Mouse (Mus musculus): ENCODE measurements at regions not wholly inside any gene's neighbourhood (a gene's known extent, or its start where the extent isn't known, plus 50 kb on each side); places are given as distances from the start of the nearest gene placed in this dataset.

DNA sequence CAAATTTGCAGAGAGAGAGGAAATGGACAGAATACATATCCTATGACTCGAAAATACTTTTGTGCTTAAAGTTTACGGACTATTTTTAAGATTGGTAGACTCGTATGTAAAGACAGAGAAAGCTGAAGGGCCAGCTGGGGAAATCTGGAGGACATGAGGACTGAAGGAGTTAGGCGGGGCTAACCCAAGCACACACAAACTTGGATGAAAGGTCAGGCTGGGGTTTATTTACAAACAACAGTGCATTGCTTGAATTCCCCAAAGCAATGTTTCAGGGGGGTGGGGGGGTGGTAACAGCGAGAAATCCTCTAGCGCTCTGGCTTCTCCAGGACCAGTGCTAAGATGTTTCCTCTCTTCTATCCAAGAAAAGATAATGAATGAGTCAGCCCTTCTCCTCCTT lies 68.3 kb downstream of the Ptger2 start:
- no peak for DNase-seq

DNA sequence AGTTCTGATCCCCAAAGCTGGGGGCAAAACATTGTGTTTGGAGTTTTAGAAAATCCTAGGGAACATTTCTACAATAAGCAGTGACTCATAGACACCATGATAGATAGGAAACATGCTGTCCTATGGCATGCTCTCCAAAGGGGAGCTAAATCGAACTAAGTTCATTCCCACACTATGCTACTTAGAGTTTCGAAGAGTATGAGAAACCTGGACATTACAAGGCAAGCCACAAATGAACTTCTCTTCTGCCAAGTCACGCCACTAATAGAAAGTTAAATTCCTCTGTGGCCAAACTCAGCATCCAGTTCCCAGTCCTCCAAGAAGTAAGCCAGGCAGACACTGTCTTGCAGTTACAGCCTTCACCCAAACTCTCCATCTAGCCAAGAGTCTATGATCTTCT lies 73.7 kb downstream of the Ptger2 start:
- DNase-seq = no peak

DNA sequence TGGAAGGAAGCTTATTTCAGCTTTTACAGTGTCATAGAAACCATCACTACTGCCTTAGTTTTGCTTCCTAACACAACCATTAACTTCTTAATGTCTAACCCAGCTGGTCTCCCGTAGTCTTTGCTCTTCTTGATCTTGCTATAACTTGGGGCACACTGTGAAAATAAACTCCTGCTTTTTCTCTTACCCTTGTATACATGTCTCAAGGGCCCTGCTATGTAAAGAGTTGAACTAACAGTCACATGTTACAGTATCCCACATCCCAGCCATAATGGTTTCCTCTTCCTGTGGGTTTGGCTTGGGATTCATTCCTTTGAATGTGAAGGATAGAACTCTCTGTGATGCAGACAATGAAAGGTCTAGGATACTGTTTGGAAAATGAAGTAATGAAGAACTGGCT lies 76.5 kb downstream of the Ptger2 start:
- DNase-seq = no peak

DNA sequence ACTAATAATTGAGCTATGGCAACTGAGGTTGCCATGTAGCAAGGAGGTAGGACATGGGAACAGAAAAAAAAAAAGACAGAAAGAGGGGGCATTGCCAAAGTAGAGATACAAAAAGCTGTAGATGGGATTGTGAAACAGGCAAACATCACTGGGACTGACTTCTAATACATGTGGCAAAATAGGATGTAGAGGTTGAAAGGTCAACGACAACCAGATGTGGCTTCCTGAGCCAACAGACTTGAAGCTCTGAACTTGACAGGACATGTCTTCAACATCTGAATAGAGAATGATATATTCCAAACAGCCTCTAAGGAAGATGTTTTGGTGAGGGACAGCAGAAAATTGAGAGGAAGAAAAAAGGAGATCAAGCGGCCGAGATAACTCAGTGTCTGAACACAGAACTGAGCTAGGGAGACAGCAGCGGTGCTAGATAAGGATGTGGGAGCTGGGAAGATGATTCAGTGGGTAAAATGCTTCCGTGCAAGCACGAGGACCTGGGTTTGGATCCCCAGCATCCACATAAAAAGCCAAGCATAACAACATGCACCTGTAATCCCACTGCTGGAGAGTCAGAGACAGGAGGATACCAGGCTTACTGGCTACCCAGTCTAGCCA lies 81.7 kb downstream of the Ptger2 start:
- DNase-seq = no peak

DNA sequence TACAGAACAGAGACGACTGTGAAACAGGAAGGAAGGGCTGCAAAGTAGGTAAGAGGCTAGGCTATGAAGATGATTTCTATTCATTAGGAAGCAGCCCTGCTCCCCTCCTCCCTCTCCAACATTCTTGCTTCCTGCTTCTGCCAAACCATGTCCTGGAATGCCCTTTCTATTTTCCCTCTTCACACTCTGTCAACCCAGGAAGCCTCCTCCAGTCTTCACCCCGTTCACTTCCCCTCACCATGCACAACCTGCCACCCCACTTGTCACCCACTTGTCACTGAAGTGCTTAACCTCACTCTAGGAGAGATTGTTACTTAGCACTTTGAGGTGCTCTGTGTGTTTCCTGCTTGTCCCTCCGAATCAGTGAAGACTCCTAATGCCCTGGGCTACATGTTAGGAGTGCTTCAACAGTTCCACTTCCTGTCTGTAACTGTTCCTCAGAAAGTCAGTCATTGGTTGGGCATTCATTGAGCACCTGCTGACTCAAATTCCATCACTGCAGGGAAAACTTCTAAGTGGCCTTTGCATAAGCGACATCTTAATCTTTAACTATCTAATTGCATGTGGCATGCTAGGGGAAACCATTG lies 87.0 kb downstream of the Ptger2 start:
- peak in 1 of 2 experiments; percentile 11 for DNase-seq

DNA sequence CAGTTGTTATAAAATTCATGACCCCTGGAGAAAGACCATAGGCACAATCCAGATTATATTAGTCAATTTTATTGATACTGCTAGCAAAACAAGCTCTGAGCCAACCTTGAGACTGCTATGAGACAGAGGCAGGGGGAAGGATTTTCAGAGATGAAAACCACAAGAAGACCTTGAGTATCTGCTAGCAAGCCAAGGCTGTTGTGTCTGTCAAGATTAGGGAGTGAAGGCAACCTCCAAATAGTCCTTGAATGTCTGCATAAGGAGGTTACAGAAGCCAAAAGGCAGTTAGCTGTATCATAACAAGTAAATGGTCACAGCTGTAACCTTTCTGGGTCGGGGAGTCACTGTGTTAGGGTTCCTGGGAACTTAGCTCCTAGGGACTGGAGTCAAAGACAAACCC lies 89.2 kb downstream of the Ptger2 start:
- DNase-seq = peak in 1 of 2 experiments; percentile 14

DNA sequence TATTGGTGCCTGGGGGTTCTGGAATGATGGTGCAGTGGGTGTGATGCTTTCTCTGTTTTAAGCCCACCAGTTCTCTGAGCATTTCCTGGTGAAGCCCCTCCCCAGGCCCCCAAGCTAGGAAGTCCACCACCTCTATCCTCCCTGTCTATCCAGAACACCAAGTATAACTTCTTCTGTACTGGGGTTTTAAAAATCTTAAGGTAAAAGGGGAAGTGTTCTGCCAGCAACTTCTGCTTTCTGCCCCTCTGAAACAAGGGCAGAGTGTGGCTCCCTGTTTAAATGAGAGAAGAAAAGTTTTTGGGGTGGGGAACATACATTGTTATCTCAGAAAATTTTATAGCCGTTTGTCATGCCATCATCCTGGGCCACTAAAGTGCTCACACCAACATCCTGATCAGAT lies 91.8 kb downstream of the Ptger2 start:
- DNase-seq = no peak

DNA sequence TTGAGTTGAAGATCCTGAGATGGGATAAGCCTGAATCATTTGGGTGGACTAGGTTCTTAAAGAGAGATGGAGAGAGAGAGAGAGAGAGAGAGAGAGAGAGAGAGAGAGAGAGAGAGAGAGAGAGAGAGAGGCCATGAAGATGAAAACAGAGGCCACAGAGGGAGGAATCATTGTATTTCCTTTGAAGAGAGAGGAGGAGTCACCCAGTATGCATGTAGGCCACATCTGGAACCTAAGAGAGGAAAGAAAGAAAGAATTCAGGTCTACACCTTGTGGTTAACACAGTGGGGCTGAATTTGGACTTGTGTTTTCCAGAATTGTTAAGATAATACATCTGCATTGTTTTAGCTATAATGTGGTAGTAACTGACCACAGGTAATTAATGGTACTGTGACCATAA lies 92.2 kb downstream of the Ptger2 start:
- no peak for DNase-seq

DNA sequence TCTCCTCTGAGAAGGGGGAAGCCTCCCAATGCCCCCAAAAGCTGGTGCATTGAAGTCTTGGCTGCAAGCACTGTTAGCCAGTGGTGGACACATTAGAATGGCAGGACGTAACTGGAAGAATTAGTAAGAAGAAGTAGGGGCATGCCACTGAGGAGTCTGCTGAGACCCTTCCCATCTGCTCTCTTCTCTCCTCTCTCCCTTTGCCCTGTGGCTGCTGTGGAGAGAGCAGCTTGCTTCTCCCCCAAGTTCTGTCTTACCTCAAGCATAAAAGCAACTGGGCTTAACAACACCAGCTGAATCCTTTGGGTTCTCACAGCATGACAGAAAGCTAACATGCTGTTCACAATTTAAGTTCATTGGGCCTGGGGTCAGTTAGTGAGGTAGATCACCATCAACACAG lies 95.1 kb downstream of the Ptger2 start:
- DNase-seq = no peak

Data from adrenal gland, postnatal 36 days (tissue).